Comparison of ENCODE assay signal across 1 mouse cellular context in the genomic region with DNA sequence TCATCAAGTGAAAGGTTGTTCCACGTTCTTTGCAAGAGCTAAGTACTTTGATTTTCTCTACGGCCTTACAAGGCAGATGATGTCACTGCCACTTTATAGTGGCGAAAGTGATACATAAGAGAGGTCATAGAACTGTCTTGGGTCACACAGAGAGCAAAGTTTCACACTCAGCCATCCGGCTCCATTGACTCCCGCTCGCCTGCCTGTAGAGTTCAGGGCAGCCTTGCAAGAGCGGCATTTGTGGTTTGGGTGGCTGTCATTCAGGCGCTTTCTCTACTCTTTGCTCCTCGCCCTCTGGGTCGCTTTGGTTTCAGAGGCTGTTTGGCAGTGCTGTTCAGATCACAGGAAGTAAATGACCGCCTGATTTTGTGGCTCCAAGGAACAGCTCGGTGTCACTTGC.
A peak's percentile ranks its signal among the peaks of the same experiment; 100 is the strongest.
TF ChIP-seq lines count a peak whose summit lies in the region.

No protein-coding gene starts in this region.

TF ChIP-seq in CH12.LX, 34 proteins besides CTCF, POLR2A, EP300 and RAD21:
- TF ChIP-seq USF1 (IDR thresholded peaks at IDR 0.05; ENCODE audit: low read depth, low read length) (no peak), SIN3A (IDR thresholded peaks at IDR 0.05; ENCODE audit: low read length) (0 out of 2 replicates have a peak, but pooled peaks have one; percentile 27), BHLHE40 (IDR thresholded peaks at IDR 0.05; ENCODE audit: low read depth, low read length) (0 out of 2 replicates have a peak, but pooled peaks have one; percentile 25), TCF12 (IDR thresholded peaks at IDR 0.05; ENCODE audit: low read depth, low read length) (no peak), CHD1 (IDR thresholded peaks at IDR 0.05; ENCODE audit: low read depth, low read length) (no peak; the same call in 1 of the 2 replicates), TBP (conservative IDR thresholded peaks at IDR 0.05; ENCODE audit: low read depth, low read length) (0 out of 2 replicates have a peak, but pooled peaks have one; percentile 14), KAT2A (IDR thresholded peaks at IDR 0.05; ENCODE audit: insufficient replicate concordance, low read length) (no peak), MAZ (IDR thresholded peaks at IDR 0.05; ENCODE audit: low read depth, low read length) (no peak), SMC3 (IDR thresholded peaks at IDR 0.05; ENCODE audit: low read depth, low read length) (no peak), RCOR1 (conservative IDR thresholded peaks at IDR 0.05; ENCODE audit: low read depth, low read length) (no peak)
TF ChIP-seq in CH12.LX: peak in this region for 3.
